Mouse (Mus musculus) heart, postnatal 0 days (tissue): ENCODE measurements around the gene Cog3.

ENCODE experiments used
- CTCF ChIP-seq: IDR thresholded peaks from 2 replicates; pipeline ENCODE4 v1.5.1; 2016; ENCODE audit warnings: antibody characterized with exemption, control low read depth, low read depth
- EP300 ChIP-seq: IDR thresholded peaks from 2 replicates; pipeline ENCODE4 v1.6.1; 2016; ENCODE audit warnings: antibody characterized with exemption, low read depth

GRCm38 (mm10) chr14:75797769-75798386 is 43.6 kb upstream of the Cog3 start:
- TF ChIP-seq CTCF (no peak), EP300 (no peak)
